Mouse (Mus musculus): ENCODE data around the gene Rabl3. TPM values are rescaled to one million over a fixed set of nuclear protein-coding genes. Genes with fewer than 3 reads are reported as not detected.

Gene Rabl3
- polyA plus RNA-seq, 1 experiment from 2014 or later = 36.2 TPM

GRCm38 (mm10) chr16:37520190-37521040, 19.3 kb upstream of the Rabl3 start:
- Histone ChIP-seq H3K27me3 (no peaks in the 10 kb centered on the region), H3K4me2 (no peak overlapping the region), H3K9ac (replicated peaks) (no peak overlapping the region), H3K4me3 (replicated peaks) (no peak overlapping the region), H3K36me3 (peaks cover 65% of the 10 kb centered on the region), H3K27ac (no peak overlapping the region), H3K4me1 (replicated peaks) (no peaks in the 10 kb centered on the region), H3K9me3 (peaks cover 11% of the 10 kb centered on the region; the same call in 1 of the 2 replicates)
- ATAC-seq (ENCODE audit: insufficient number of reproducible peaks, insufficient read depth, low FRiP score, low TSS enrichment, low read depth) = no peak
- WGBS = 96% methylated on average over 2 of the region's 2 CpGs

- peaks cover 75% of the 10 kb centered on the region for H3K36me3 ChIP-seq
- H3K4me1 ChIP-seq (replicated peaks) = no peaks in the 10 kb centered on the region
- H3K9me3 ChIP-seq = peaks cover 11% of the 10 kb centered on the region; the same call in 1 of the 2 replicates
- no peak overlapping the region for H3K4me3 ChIP-seq (replicated peaks)
- no peak overlapping the region for H3K9ac ChIP-seq (replicated peaks)
- no peak overlapping the region for H3K27ac ChIP-seq
- no peak overlapping the region for H3K4me2 ChIP-seq
- no peaks in the 10 kb centered on the region for H3K27me3 ChIP-seq
- 87% methylated on average over 7 of the region's 7 CpGs for WGBS
- no peak for ATAC-seq (ENCODE audit: insufficient number of reproducible peaks, insufficient read depth, low FRiP score, low TSS enrichment, low read depth)
Observed at GRCm38 (mm10) chr16:37522100-37522697, 17.5 kb upstream of the Rabl3 start.

- ATAC-seq (ENCODE audit: insufficient number of reproducible peaks, insufficient read depth, low FRiP score, low TSS enrichment, low read depth) = no peak
- Histone ChIP-seq H3K9me3 (peaks cover 11% of the 10 kb centered on the region; the same call in 1 of the 2 replicates), H3K4me3 (replicated peaks) (no peak overlapping the region), H3K4me1 (replicated peaks) (peaks cover 3% of the 10 kb centered on the region; the same call in 1 of the 2 replicates), H3K27me3 (no peaks in the 10 kb centered on the region), H3K27ac (no peak overlapping the region), H3K4me2 (no peak overlapping the region), H3K9ac (replicated peaks) (no peak overlapping the region), H3K36me3 (peaks cover 62% of the 10 kb centered on the region)
- 95% methylated on average over 2 of the region's 2 CpGs for WGBS
Observed at GRCm38 (mm10) chr16:37525121-37525520, 14.6 kb upstream of the Rabl3 start.

- Histone ChIP-seq H3K4me3 (replicated peaks) (no peak overlapping the region), H3K4me1 (replicated peaks) (peaks cover 3% of the 10 kb centered on the region; the same call in 1 of the 2 replicates), H3K9me3 (peaks cover 11% of the 10 kb centered on the region; the same call in 1 of the 2 replicates), H3K36me3 (peaks cover 50% of the 10 kb centered on the region), H3K27ac (no peak overlapping the region), H3K27me3 (no peaks in the 10 kb centered on the region), H3K4me2 (no peak overlapping the region), H3K9ac (replicated peaks) (no peak overlapping the region)
- ATAC-seq (ENCODE audit: insufficient number of reproducible peaks, insufficient read depth, low FRiP score, low TSS enrichment, low read depth) = no peak
- 89% methylated on average over 3 of the region's 3 CpGs for WGBS
Observed at GRCm38 (mm10) chr16:37526688-37527223, 12.9 kb upstream of the Rabl3 start.

GRCm38 (mm10) chr16:37530170-37530569, 9.5 kb upstream of the Rabl3 start:
- H3K4me3 ChIP-seq (replicated peaks) = no peak overlapping the region
- no peak overlapping the region for H3K9ac ChIP-seq (replicated peaks)
- no peak for ATAC-seq (ENCODE audit: insufficient number of reproducible peaks, insufficient read depth, low FRiP score, low TSS enrichment, low read depth)
- H3K27ac ChIP-seq = no peak overlapping the region
- 89% methylated on average over 6 of the region's 6 CpGs for WGBS
- peaks cover 3% of the 10 kb centered on the region; the same call in 1 of the 2 replicates for H3K4me1 ChIP-seq (replicated peaks)
- no peak overlapping the region for H3K4me2 ChIP-seq
- H3K27me3 ChIP-seq = no peaks in the 10 kb centered on the region
- H3K36me3 ChIP-seq = peaks cover 41% of the 10 kb centered on the region
- no peaks in the 10 kb centered on the region for H3K9me3 ChIP-seq

- no peak for ATAC-seq (ENCODE audit: insufficient number of reproducible peaks, insufficient read depth, low FRiP score, low TSS enrichment, low read depth)
- Histone ChIP-seq H3K36me3 (peaks cover 32% of the 10 kb centered on the region), H3K4me1 (replicated peaks) (peaks cover 3% of the 10 kb centered on the region; the same call in 1 of the 2 replicates), H3K4me3 (replicated peaks) (no peak overlapping the region), H3K9ac (replicated peaks) (no peak overlapping the region), H3K4me2 (no peak overlapping the region), H3K27me3 (no peaks in the 10 kb centered on the region), H3K9me3 (no peaks in the 10 kb centered on the region), H3K27ac (no peak overlapping the region)
- 97% methylated on average over 1 of the region's 1 CpGs for WGBS
Observed at GRCm38 (mm10) chr16:37532046-37532445, 7.6 kb upstream of the Rabl3 start.

- ATAC-seq (ENCODE audit: insufficient number of reproducible peaks, insufficient read depth, low FRiP score, low TSS enrichment, low read depth) = no peak
- peaks cover 32% of the 10 kb centered on the region for H3K36me3 ChIP-seq
Observed at GRCm38 (mm10) chr16:37533369-37534068, 6.2 kb upstream of the Rabl3 start.

GRCm38 (mm10) chr16:37539240-37539610, 460 bp upstream of the Rabl3 start:
- peak overlapping the region; percentile 84 for H3K27ac ChIP-seq
- peaks cover 15% of the 10 kb centered on the region for H3K4me1 ChIP-seq (replicated peaks)
- ATAC-seq (ENCODE audit: insufficient number of reproducible peaks, insufficient read depth, low FRiP score, low TSS enrichment, low read depth) = peak; percentile 69
- peak overlapping the region; percentile 75 for H3K4me3 ChIP-seq (replicated peaks)
- H3K36me3 ChIP-seq = peaks cover 27% of the 10 kb centered on the region
- H3K27me3 ChIP-seq = no peaks in the 10 kb centered on the region
- WGBS = under 1% methylated on average over 22 of the region's 22 CpGs
- H3K9ac ChIP-seq (replicated peaks) = peak overlapping the region; percentile 90
- H3K9me3 ChIP-seq = no peaks in the 10 kb centered on the region
- peak overlapping the region; percentile 67 for H3K4me2 ChIP-seq

More at GRCm38 (mm10) chr16:37533369-37534068, 6.2 kb upstream of the Rabl3 start:
- Histone ChIP-seq H3K27ac (no peak overlapping the region), H3K27me3 (no peaks in the 10 kb centered on the region), H3K4me3 (replicated peaks) (no peak overlapping the region), H3K9me3 (no peaks in the 10 kb centered on the region), H3K4me2 (no peak overlapping the region), H3K9ac (replicated peaks) (no peak overlapping the region), H3K4me1 (replicated peaks) (peaks cover 7% of the 10 kb centered on the region)
- WGBS = 80% methylated on average over 8 of the region's 8 CpGs

- no peak overlapping the region for H3K9ac ChIP-seq (replicated peaks)
- H3K4me1 ChIP-seq (replicated peaks) = peaks cover 15% of the 10 kb centered on the region
- peak overlapping the region; percentile 75; the same call in 1 of the 2 replicates for H3K4me3 ChIP-seq (replicated peaks)
- H3K4me2 ChIP-seq = peak overlapping the region; percentile 61
- no peak overlapping the region for H3K27ac ChIP-seq
- peaks cover 16% of the 10 kb centered on the region for H3K36me3 ChIP-seq
- no peaks in the 10 kb centered on the region for H3K27me3 ChIP-seq
- ATAC-seq (ENCODE audit: insufficient number of reproducible peaks, insufficient read depth, low FRiP score, low TSS enrichment, low read depth) = no peak
- WGBS = 91% methylated on average over 6 of the region's 6 CpGs
- H3K9me3 ChIP-seq = no peaks in the 10 kb centered on the region
Observed at GRCm38 (mm10) chr16:37540776-37541175, 1.1 kb downstream of the Rabl3 start.

- WGBS = 82% methylated on average over 5 of the region's 5 CpGs
Observed at GRCm38 (mm10) chr16:37546312-37546711, 6.6 kb downstream of the Rabl3 start.

GRCm38 (mm10) chr16:37550266-37550665, 10.6 kb downstream of the Rabl3 start:
- no peak overlapping the region for H3K4me3 ChIP-seq (replicated peaks)
- no peak overlapping the region for H3K4me2 ChIP-seq
- no peak for ATAC-seq (ENCODE audit: insufficient number of reproducible peaks, insufficient read depth, low FRiP score, low TSS enrichment, low read depth)
- no peak overlapping the region for H3K9ac ChIP-seq (replicated peaks)
- no peaks in the 10 kb centered on the region for H3K27me3 ChIP-seq
- H3K27ac ChIP-seq = no peak overlapping the region
- H3K4me1 ChIP-seq (replicated peaks) = no peaks in the 10 kb centered on the region
- 79% methylated on average over 3 of the region's 3 CpGs for WGBS
- no peaks in the 10 kb centered on the region for H3K9me3 ChIP-seq
- 0 out of 2 replicates have a peak, but pooled peaks cover 4% of the 10 kb centered on the region for H3K36me3 ChIP-seq

More at GRCm38 (mm10) chr16:37546312-37546711, 6.6 kb downstream of the Rabl3 start:
- Histone ChIP-seq H3K4me1 (replicated peaks) (no peaks in the 10 kb centered on the region), H3K27me3 (no peaks in the 10 kb centered on the region), H3K9me3 (no peaks in the 10 kb centered on the region), H3K36me3 (peaks cover 17% of the 10 kb centered on the region), H3K4me2 (no peak overlapping the region), H3K27ac (no peak overlapping the region), H3K4me3 (replicated peaks) (no peak overlapping the region), H3K9ac (replicated peaks) (no peak overlapping the region)
- ATAC-seq (ENCODE audit: insufficient number of reproducible peaks, insufficient read depth, low FRiP score, low TSS enrichment, low read depth) = no peak
